Mouse (Mus musculus) left cerebral cortex, postnatal 25 days (tissue): ENCODE data around the gene Vim. TPM values are rescaled to one million over a fixed set of nuclear protein-coding genes. Genes with fewer than 3 reads are reported as not detected.

Experiments
- DNase-seq, 2 experiments: peaks; one replicate each; pipeline ENCODE4 v3.0.0; 2022; ENCODE audit warnings: low spot score in 2 of 2, mixed read lengths in 1 of 2
- intact Hi-C: fragments of 180-260 bp; cut with DNase I; formaldehyde crosslinking; loops from one replicate; pipeline ENCODE4 v1.15.1; 2025
- total RNA-seq, 2 experiments: library from RNA; stranded (reverse); gene quantifications; 2 replicates each; pipeline ENCODE4 v1.2.3; 2021

The Vim gene
- 10 to 100 TPM; 56.3 to 56.4 TPM for total RNA-seq

DNA sequence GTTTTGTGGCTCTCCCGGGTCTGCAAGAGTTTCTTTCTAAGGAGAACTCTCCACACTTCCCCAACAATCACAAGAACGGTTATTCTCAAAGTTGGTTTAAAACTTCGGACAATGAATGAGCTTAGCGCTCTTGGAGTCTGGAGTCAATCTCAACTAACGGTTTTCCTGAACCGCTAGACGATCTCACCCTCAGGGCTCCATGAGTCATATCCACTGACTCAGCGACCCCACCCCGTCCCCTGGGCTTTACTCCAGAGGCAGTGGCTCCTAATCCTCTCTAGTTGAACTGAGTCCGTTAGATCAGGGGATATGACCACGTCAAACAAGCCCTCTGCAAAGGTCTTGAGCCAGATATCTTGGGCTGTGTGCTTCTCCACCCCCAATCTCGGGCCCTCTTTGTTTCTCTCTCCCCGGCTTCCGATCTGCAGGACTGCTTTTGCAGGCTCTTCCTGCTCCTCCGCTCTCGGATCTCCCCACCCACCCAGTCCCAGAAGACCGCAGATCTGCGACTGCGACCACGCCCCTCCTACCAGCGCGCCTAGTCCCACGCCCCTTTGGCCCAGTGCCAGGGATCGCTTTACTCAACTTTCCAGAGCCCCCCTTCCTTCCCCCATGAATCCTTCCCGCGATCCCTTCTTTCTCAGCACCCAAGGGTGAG lies at the start of gene Vim:
Gene Vim, plus strand, starts transcription at position 520 of the 658 bp plus-strand sequence.
- intact Hi-C loops: loop anchor here (2.0 kb wide), 1 partner anchor 29 kb away; the partner anchor contains the start of gene Trdmt1
- DNase-seq: peak; percentile 24 to 30

DNA sequence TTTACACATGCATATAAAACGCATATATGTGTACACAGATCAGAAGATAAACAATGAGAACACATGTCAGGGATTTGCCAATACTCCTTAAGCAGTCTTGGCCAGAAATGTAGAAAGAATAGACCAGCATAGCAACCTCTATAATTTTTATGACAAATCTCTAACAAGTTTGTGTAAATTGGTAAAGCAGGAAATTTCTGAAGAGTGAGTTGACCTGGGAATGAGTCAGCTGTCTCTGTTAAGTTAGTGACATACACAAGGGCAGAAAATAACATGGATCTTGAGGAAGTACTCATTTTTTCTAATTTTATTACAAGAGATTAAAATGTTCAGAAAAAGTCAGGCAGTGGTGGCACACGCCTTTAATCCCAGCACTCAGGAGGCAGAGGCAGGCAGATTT lies 47.5 kb upstream of the Vim start:
- intact Hi-C loops: no loop called here
- DNase-seq: no peak

DNA sequence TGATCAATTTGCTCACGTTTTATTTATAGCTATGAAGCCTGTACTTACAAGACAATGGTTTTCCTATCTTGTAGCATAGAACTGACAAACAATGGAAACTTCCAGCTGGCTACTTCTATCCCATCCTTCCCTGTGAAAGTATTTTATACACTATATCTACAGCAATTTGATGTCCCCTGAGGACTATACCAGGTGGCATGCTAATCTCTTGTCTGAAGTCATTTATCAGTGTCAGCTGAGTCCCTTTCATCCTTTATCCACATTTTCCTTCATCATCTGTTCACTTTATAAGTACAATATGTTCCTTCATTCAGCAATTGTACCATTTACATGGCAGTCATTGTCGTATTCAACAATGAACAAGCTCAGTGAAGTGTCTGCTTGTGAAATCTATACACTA lies 46.6 kb upstream of the Vim start:
- no peak for DNase-seq
- intact Hi-C loops: no loop called here

DNA sequence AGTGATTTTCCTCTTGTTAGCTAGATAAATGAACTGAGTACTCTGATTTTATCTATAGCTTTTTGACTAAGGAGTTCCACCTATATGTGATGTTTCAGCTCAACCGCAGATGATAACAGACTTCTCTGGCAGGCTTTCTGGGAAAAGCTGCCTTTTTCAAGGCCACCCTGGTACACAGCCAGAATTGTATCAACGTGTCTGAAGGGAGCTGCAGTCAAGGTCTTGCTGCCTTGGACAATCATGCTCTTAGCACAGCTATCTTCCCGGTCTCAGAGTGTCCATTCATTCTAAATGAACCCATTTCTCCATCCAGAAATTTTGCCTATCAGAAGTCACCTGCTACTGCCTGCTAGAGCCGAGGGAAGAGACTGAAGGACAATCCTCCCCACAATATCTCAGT lies 46.2 kb upstream of the Vim start:
- no peak for DNase-seq
- intact Hi-C loops: no loop called here

DNA sequence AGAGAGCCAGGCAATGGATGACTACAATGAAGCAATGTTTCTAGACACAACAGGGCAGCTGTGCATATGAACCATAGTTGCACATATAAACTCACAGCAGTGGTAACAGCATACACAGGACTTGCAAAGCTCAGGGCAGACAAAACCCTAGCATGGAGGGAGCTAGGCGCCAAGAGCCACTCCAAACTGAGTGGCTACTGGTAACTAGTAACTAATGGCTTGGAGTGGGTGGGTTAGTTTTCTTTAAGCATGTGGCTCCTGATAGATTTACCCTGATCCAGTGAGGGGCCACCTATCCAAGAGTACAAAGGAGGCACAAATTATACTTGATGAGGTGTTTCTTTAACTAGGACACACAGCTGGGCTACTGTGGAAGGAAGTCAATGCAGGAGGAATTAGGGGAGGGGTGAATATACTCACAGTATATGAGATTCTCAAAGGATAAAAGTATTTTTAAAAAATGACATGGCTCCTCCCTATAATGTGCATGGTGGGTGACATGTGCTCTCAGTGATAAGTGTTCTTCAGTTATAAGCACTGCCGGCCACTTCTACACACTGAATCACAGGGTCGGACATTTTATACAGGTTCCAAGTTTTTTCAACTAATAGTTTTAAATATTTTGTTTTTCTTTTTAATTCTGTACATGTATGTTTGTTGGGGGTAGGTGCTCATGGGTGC lies 44.3 kb upstream of the Vim start:
- intact Hi-C loops: no loop called here
- no peak for DNase-seq

DNA sequence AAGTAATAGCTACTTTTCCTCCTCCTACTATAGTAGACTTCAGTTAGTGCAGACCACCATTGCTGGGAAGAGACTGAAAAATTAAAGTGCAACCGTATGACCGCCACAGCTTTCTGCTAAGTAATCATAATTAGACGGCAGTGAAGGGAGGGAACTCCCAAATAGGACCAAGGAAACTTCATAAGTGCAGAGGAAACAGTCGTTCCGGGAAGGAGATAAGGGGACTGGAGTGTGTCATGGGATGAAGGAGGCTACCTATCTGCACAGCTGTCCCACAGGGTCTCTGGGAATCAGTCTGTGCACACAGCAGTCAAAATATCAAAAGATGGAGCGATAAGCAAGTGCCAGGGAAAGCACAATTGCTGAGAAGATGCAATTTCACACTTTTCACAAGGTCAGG lies 43.1 kb upstream of the Vim start:
- intact Hi-C loops: no loop called here
- DNase-seq: no peak

DNA sequence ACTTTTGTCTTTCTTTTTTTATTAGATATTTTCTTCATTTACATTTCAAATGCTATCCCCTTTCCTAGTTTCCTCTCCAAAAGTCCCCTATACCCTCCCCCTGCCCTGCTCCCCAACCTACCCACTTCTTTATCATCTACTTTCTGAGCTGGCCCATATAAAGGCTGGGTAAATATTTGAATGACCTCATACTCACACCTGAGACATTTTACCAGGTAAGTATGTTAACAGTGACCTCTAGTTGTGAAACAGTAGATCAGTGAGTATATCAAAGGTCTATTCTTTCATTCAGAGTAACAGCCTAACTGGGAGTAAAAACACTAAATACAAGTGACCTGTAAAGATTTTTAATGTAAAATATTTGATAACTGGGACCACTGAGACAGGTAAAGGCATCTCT lies 37.0 kb upstream of the Vim start:
- intact Hi-C loops: no loop called here
- no peak for DNase-seq

DNA sequence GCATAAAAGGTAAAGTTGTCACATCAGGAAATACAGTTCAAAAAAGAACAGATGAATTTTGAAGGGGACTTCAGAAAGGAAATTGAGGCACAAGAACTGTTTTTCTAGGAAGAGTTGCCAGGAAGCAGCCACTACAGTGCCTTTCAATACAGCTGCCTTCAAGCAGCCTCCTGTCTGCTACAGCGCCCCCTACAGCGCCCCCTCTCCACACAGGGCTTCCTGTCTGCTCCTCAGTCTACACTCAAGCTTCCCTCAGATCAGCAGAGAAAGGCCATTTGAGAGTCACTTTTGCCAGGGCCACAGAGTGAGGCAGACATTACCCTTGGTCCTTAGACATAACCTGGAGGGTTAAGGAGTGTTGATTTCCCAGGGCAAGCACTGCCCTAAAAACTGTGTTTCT lies 36.0 kb upstream of the Vim start:
- DNase-seq: no peak
- intact Hi-C loops: no loop called here

DNA sequence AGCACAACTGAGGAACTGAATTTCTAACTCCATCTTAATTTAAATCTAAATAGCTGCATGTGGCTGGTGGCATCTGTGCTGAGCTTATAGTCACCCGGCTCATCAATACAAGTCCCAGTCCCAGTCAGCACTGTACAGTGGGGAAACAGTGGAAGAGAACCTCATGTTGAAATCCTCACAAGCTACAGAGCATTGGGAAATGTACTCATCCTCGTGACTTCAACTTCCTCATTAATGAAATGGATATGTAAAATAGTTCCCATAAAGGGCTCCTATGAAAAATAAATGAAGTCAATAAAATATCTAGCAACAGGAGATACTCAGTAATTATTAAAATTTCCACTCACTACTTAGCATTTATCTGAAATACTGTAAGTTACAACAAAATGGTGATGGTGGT lies 35.5 kb upstream of the Vim start:
- intact Hi-C loops: no loop called here
- DNase-seq: no peak

DNA sequence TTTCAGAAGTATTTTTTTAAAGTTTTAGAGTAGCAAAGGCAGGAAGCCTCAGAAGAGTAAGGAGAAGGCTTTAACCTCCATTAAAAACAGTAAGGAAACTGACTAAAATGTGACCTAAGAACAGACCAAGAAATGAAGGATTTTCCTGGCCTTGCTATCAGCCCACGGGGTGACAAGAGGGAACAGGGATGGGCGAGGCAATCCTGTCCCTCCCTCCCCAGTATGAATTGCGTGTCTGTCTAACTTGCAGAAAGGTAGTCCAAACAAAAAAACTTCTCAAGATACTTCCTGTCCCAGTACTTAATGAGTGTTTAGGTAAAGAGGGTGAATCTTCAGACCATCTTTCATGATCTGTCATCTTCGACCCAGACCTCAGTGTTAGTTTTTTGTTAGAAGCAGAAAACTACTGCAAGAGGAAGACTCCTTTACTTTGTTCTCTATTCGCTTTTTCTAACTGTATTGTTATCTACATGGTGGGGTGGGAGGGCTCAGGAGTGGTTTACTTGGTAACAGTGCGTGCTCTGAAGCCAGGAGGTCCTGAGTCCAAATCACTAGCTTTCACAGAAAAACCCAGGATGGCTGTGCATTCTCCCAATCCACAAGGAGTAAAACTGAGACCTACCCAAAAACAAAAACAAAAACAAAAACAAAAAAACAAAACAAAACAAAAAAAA lies 34.9 kb upstream of the Vim start:
- no peak for DNase-seq
- intact Hi-C loops: no loop called here

DNA sequence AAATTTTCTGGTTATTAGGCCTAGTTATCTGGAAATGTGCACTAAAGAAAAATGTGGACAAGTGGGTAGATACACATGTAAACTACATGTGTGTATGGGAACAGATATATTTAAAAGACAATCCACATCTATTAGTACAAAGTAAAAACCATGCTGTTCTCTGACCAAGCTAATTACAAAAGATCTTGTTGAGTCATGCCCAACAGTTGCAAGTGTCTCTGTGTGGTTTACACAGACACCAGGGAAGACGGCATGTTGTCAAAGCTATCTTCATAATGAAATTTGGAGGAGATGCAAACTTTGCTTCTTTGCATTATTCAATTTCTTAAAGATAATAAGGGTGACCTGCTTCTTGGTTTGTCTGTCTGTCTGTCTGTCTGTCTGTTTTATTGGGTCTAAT lies 33.9 kb upstream of the Vim start:
- DNase-seq: no peak
- intact Hi-C loops: no loop called here

DNA sequence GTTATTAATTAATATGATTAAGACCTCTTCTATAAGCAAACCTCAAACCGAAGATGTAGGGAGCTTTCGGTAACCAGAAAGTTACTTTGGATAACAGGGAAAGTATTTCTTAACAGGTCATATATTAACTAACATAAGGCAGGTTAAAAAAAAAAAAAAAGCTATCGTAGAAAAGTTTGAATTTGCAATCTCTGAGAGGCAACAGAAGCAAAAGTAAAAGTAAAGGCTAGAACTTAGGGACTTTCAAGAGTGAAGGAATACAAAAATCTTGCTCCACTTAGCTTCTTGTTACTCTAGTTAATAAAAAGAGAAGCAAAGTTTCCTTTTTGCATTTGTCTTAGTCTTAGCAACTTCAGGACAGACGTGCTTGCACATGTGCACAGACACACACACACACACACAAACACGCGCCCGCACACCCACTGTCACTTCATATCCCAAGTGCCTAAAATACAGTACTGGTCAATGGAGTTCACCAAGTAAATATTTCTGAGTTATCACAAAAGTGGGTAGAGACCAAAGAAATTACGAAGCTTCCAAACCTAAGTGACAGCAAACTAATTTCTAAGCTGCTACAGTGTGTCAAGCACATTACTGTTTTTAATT lies 30.1 kb upstream of the Vim start:
- DNase-seq: peak; percentile 9
- intact Hi-C loops: loop anchor here (2.0 kb wide), 1 partner anchor 29 kb away; the partner anchor contains the start of gene Vim

DNA sequence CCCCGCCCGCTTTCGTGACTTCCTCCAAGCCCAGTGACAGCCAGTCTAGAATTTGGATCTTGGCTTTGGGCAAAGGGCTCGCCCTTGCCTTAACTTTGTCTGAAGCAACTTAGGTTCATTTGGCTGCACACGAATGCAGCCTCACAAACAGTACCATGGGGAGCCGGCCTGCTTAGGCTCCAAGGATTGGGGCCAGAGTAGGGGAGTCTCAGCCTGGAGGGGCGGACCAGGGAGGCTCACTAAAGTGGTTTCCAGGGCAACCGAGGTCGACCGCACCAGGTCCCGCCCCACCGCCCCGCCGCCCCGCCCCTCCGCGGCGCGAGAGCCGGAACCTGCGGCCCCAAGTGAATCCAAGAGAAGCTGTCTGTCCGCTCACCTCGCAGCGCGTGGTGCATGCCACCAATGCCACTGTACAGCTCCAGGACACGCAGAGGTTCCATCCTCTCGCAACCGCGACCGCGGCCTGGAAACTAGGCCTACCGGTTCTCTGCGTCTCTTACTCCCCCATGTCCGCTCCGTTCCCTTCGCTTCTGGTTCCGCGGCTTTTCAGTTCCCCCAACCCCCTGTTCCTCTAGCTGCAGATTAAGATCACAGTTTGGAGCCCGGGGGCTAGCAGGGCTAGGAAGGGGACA lies 29.4 kb upstream of the Vim start, which contains the start of gene Trdmt1:
Gene Trdmt1, minus strand, starts transcription at position 476 of the 632 bp plus-strand sequence.
- DNase-seq: peak; percentile 77 to 81
- intact Hi-C loops: loop anchor here (2.0 kb wide), 1 partner anchor 28 kb away; the partner anchor contains the start of gene Vim

DNA sequence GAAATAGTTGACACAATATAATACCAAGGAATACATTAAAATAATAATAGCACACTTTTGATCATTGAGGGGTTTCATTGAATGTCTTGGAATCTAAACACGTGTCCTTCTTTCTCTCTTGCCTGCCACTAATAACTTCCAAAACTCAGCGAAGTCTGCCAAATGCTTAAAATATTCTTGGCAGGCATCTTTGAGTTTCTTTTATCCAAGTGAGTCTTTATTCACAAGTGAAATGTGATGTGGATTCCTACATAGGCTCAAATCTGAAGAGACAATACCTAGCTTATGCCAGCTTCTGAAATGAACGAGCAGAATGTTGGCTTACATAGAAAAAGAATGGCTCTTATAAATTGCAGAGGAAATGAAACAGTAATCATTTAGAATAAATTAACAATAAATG lies 25.0 kb upstream of the Vim start:
- intact Hi-C loops: no loop called here

DNA sequence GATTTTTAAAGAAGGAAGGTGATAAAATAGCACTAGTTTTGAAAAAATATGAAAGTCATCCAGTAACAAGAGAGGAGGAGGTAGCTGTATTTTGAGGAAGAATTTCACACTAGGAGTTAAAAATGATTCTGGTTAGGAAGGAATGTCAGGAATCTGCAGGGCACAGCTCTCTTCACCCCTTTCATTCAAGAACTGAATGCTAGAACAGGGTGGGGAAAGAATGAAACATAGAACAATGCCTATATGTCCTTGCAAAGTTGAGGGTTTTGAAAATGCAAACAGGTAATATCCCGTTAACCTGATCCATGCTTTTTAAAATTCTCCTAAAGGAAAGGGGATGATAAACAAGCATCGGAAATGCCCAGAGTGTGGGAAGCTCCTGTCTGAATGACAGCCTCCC lies 19.8 kb upstream of the Vim start:
- no peak for DNase-seq
- intact Hi-C loops: no loop called here

More for the DNA sequence above, 25.0 kb upstream of the Vim start:
- DNase-seq: peak in 1 of 2 experiments; percentile 57

DNA sequence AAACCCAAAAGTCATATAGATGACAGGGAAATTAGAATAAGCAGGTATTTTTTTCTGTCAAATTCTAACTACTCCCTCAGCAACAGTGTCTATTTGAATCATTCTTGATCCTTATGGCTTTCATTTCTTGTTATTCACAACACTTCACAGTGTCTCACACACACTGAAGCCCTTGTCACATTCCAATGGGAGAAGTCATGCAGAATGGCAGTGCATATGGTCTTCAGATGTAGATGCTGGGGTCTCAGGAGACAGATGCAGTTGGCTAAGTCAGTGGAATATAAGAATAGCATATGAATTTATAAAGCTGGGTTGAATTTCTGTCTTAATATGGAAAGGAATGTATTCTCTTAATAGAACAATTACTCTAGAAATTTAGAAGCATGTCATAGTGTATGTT lies 17.5 kb upstream of the Vim start:
- no peak for DNase-seq
- intact Hi-C loops: no loop called here

DNA sequence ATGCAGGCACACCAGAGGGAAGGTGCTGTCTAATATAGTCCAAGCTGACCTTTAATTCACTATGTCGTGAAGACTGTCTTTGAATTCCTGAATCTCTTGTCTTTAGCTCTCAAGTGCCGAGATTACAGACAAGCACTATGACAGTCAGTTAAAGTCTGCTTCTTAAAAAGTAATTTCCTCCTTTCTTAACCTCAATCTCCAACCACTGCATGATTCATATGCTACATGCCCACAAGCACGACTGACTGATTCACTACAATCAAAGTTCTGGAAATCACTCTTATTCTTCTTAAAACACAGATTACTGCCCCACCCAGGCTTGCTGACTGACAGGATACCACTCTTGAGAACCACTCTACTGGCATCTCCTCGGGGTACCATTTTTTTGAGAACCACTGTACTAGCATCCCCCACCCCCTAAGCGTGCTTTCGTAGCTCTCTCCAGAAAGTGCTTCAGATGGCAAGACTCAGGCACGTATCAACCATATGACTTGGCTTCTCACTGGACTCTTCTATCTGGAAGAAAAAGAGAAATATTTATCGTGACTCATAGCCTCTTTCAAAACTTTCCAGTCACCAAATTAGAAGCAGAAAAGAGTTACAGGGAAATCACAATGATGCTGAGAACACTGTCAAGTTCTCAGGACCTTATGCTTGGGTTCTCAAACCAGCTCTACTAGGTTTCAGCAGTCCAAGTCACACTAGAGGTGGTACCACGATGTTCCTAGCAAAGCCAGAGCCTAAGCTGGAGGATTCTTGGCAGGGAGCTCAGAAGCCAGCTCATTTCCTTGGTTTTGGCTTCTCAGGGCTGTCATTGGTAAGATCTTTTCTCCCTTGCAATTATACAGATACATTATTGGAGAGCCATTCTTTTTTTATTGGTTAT lies 16.3 kb upstream of the Vim start:
- no peak for DNase-seq
- intact Hi-C loops: no loop called here

DNA sequence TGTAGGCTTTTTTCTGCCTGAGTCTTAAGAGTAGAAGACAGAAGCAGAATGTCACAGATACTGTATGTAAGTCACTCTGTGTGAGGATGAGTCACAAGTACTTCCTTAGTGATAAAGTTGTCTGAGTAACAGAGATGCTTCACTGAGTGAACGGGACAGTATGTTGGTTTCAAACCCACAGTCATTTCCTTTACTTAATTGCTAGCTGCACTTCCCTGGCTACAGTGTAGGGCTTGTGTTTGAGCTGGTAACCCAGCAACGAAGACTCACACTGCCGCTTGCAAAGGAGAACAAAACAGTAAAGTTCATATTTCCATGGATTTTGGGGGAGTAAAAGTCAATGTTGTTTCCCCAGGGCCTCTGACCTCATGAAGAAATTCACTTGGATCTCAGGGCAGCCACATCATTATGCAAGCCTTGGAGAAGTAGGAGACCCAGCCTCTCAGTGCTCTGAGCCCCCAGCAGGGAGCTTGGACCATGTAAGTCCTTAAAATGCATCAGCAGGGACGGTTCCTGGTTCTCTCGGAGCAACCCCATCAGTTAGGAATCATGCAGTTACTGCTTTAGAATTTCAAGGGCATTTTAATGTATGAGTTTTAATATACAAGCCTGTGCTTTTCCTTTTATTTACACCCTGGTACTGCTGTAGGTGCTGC lies 15.0 kb upstream of the Vim start:
- DNase-seq: peak in 1 of 2 experiments; percentile 37
- intact Hi-C loops: no loop called here
